Mouse (Mus musculus): ENCODE results near the gene Stpg3. TPM values are rescaled to one million over a fixed set of nuclear protein-coding genes. Genes with fewer than 3 reads are reported as not detected.

The Stpg3 gene
- polyA plus RNA-seq, 1 experiment from 2014 or later, result not detected

- H3K4me3 ChIP-seq (ENCODE audit: low read depth, low read length), result peak overlapping the region; percentile 62
- ATAC-seq, result peak; percentile 81
- under 1% methylated on average over 27 of the region's 41 CpGs for WGBS
Observed at GRCm38 (mm10) chr2:25167919-25168664, 46.3 kb downstream of the Stpg3 start.

GRCm38 (mm10) chr2:25167481-25167880 lies 47.0 kb downstream of the Stpg3 start:
- no peaks in the 10 kb centered on the region for H3K27me3 ChIP-seq (ENCODE audit: control insufficient read depth, insufficient read depth, low read depth, low read length)
- peak overlapping the region; percentile 71 for H3K27ac ChIP-seq (ENCODE audit: low read length)
- no peaks in the 10 kb centered on the region for H3K36me3 ChIP-seq (ENCODE audit: control insufficient read depth, insufficient read depth, low read length)
- WGBS, result 9% methylated on average over 4 of the region's 4 CpGs
- H3K4me2 ChIP-seq (ENCODE audit: low read length), result peak overlapping the region; percentile 94
- H3K4me1 ChIP-seq (ENCODE audit: control insufficient read depth, insufficient read depth, low read length), result peaks cover 10% of the 10 kb centered on the region; the same call in 1 of the 2 replicates
- no peaks in the 10 kb centered on the region for H3K9me3 ChIP-seq (replicated peaks; ENCODE audit: control insufficient read depth, low read length, poor library complexity, severe bottlenecking)
- peak overlapping the region; percentile 77 for H3K9ac ChIP-seq (ENCODE audit: low read depth, low read length)
- peak; percentile 52 for ATAC-seq
- peak overlapping the region; percentile 62 for H3K4me3 ChIP-seq (ENCODE audit: low read depth, low read length)

More at GRCm38 (mm10) chr2:25167919-25168664, 46.3 kb downstream of the Stpg3 start:
- no peaks in the 10 kb centered on the region for H3K9me3 ChIP-seq (replicated peaks; ENCODE audit: control insufficient read depth, low read length, poor library complexity, severe bottlenecking)
- H3K4me2 ChIP-seq (ENCODE audit: low read length), result peak overlapping the region; percentile 94
- no peaks in the 10 kb centered on the region for H3K36me3 ChIP-seq (ENCODE audit: control insufficient read depth, insufficient read depth, low read length)
- H3K4me1 ChIP-seq (ENCODE audit: control insufficient read depth, insufficient read depth, low read length), result peaks cover 10% of the 10 kb centered on the region; the same call in 1 of the 2 replicates
- H3K27me3 ChIP-seq (ENCODE audit: control insufficient read depth, insufficient read depth, low read depth, low read length), result no peaks in the 10 kb centered on the region
- H3K27ac ChIP-seq (ENCODE audit: low read length), result peak overlapping the region; percentile 71
- peak overlapping the region; percentile 77 for H3K9ac ChIP-seq (ENCODE audit: low read depth, low read length)

Other genes starting within 250 kb of the Stpg3 start
- 147 and 154 TPM in 2 replicates for gene Mrpl41, start 239.5 kb downstream of the Stpg3 start, polyA plus RNA-seq (2015; fragmentation: Nextera tagmentation; extraction: Ambion mirVana)
- gene Pnpla7, start 238.6 kb downstream of the Stpg3 start, polyA plus RNA-seq (2015; fragmentation: Nextera tagmentation; extraction: Ambion mirVana), result 2.8 and 3.8 TPM in 2 replicates
- gene Nsmf, start 160.3 kb downstream of the Stpg3 start, polyA plus RNA-seq (2015; fragmentation: Nextera tagmentation; extraction: Ambion mirVana), result 176 and 188 TPM in 2 replicates
- not detected in 2 replicates for gene Entpd8, start 134.3 kb downstream of the Stpg3 start, polyA plus RNA-seq (2015; fragmentation: Nextera tagmentation; extraction: Ambion mirVana)
- not detected in 2 replicates for gene Noxa1, start 119.5 kb downstream of the Stpg3 start, polyA plus RNA-seq (2015; fragmentation: Nextera tagmentation; extraction: Ambion mirVana)
- 13.1 and 15.0 TPM in 2 replicates for gene Nrarp, start 33.9 kb downstream of the Stpg3 start, polyA plus RNA-seq (2015; fragmentation: Nextera tagmentation; extraction: Ambion mirVana)
- 1.2 and 1.4 TPM in 2 replicates for gene Tor4a, start 17.8 kb downstream of the Stpg3 start, polyA plus RNA-seq (2015; fragmentation: Nextera tagmentation; extraction: Ambion mirVana)
- gene Nelfb, start 3.1 kb downstream of the Stpg3 start, polyA plus RNA-seq (2015; fragmentation: Nextera tagmentation; extraction: Ambion mirVana), result 116 and 117 TPM in 2 replicates
- gene Fam166a, start 4.1 kb upstream of the Stpg3 start, polyA plus RNA-seq (2015; fragmentation: Nextera tagmentation; extraction: Ambion mirVana), result 0.43 TPM in 1 of 2 replicates, not detected in the other
- 366 and 421 TPM in 2 replicates for gene Tubb4b, start 10.1 kb upstream of the Stpg3 start, polyA plus RNA-seq (2015; fragmentation: Nextera tagmentation; extraction: Ambion mirVana)
- not detected in 2 replicates for gene Slc34a3, start 19.7 kb upstream of the Stpg3 start, polyA plus RNA-seq (2015; fragmentation: Nextera tagmentation; extraction: Ambion mirVana)
- gene Rnf224, start 22.1 kb upstream of the Stpg3 start, polyA plus RNA-seq (2015; fragmentation: Nextera tagmentation; extraction: Ambion mirVana), result not detected in 2 replicates
- 144 and 176 TPM in 2 replicates for gene Rnf208, start 27.6 kb upstream of the Stpg3 start, polyA plus RNA-seq (2015; fragmentation: Nextera tagmentation; extraction: Ambion mirVana)
- gene Cysrt1, start 27.8 kb upstream of the Stpg3 start, polyA plus RNA-seq (2015; fragmentation: Nextera tagmentation; extraction: Ambion mirVana), result 0.25 and 0.48 TPM in 2 replicates
- 4.3 and 4.7 TPM in 2 replicates for gene AL732309.1, start 32.2 kb upstream of the Stpg3 start, polyA plus RNA-seq (2015; fragmentation: Nextera tagmentation; extraction: Ambion mirVana)
- 12.4 and 12.7 TPM in 2 replicates for gene Tmem203, start 40.8 kb upstream of the Stpg3 start, polyA plus RNA-seq (2015; fragmentation: Nextera tagmentation; extraction: Ambion mirVana)
- 15.6 and 15.9 TPM in 2 replicates for gene Tprn, start 48.0 kb upstream of the Stpg3 start, polyA plus RNA-seq (2015; fragmentation: Nextera tagmentation; extraction: Ambion mirVana)
- 172 and 175 TPM in 2 replicates for gene Ssna1, start 57.8 kb upstream of the Stpg3 start, polyA plus RNA-seq (2015; fragmentation: Nextera tagmentation; extraction: Ambion mirVana)
- 141 and 144 TPM in 2 replicates for gene Anapc2, start 57.8 kb upstream of the Stpg3 start, polyA plus RNA-seq (2015; fragmentation: Nextera tagmentation; extraction: Ambion mirVana)
- gene Tmem210, start 73.5 kb upstream of the Stpg3 start, polyA plus RNA-seq (2015; fragmentation: Nextera tagmentation; extraction: Ambion mirVana), result not detected in 2 replicates
- gene Lrrc26, start 75.3 kb upstream of the Stpg3 start, polyA plus RNA-seq (2015; fragmentation: Nextera tagmentation; extraction: Ambion mirVana), result not detected in 2 replicates
- 44.0 and 52.7 TPM in 2 replicates for gene Grin1, start 104.5 kb upstream of the Stpg3 start, polyA plus RNA-seq (2015; fragmentation: Nextera tagmentation; extraction: Ambion mirVana)
- 50.7 and 51.0 TPM in 2 replicates for gene Man1b1, start 117.7 kb upstream of the Stpg3 start, polyA plus RNA-seq (2015; fragmentation: Nextera tagmentation; extraction: Ambion mirVana)
- 22.6 and 26.2 TPM in 2 replicates for gene Dpp7, start 141.7 kb upstream of the Stpg3 start, polyA plus RNA-seq (2015; fragmentation: Nextera tagmentation; extraction: Ambion mirVana)
- gene Uap1l1, start 151.0 kb upstream of the Stpg3 start, polyA plus RNA-seq (2015; fragmentation: Nextera tagmentation; extraction: Ambion mirVana), result 4.6 and 5.2 TPM in 2 replicates
- 9.0 and 9.2 TPM in 2 replicates for gene Sapcd2, start 157.7 kb upstream of the Stpg3 start, polyA plus RNA-seq (2015; fragmentation: Nextera tagmentation; extraction: Ambion mirVana)
- gene Entpd2, start 181.2 kb upstream of the Stpg3 start, polyA plus RNA-seq (2015; fragmentation: Nextera tagmentation; extraction: Ambion mirVana), result 3.7 and 9.0 TPM in 2 replicates
- gene Npdc1, start 184.7 kb upstream of the Stpg3 start, polyA plus RNA-seq (2015; fragmentation: Nextera tagmentation; extraction: Ambion mirVana), result 481 and 529 TPM in 2 replicates
- gene Fut7, start 208.6 kb upstream of the Stpg3 start, polyA plus RNA-seq (2015; fragmentation: Nextera tagmentation; extraction: Ambion mirVana), result 0.09 and 0.80 TPM in 2 replicates
- 17.3 and 18.3 TPM in 2 replicates for gene Abca2, start 214.1 kb upstream of the Stpg3 start, polyA plus RNA-seq (2015; fragmentation: Nextera tagmentation; extraction: Ambion mirVana)
- gene Clic3, start 242.2 kb upstream of the Stpg3 start, polyA plus RNA-seq (2015; fragmentation: Nextera tagmentation; extraction: Ambion mirVana), result 2.8 and 3.4 TPM in 2 replicates
- 121 and 130 TPM in 2 replicates for gene Paxx, start 246.5 kb upstream of the Stpg3 start, polyA plus RNA-seq (2015; fragmentation: Nextera tagmentation; extraction: Ambion mirVana)

All from midbrain, embryonic 16.5 days (tissue).